Mouse (Mus musculus): ENCODE data around the gene Pmm2.

DNA sequence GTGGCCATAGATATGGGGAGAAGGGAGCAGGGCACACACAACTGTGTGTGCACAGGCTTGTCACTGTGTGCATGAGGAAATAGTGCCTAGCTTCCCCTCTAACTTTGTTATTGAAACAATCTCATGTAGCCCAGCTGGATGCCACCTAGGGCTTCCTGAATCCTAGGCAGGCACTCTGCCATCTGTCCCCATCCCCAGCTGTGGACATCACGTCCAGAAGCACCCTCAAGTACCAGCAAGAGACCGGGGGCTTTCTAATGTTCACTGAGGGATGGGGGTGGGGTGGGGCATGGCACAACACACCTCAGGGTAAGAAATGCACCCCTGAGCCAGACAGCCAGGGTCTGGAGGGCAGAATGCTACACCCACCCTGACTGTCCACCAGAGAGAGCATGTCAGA is 30.9 kb downstream of the Pmm2 start:
- TF ChIP-seq CTCF (IDR thresholded peaks at IDR 0.05; ENCODE audit: insufficient read depth, low read depth, low read length) = no peak
- no peak for TF ChIP-seq POLR2A (IDR thresholded peaks at IDR 0.05; ENCODE audit: insufficient read depth, low read depth, low read length)
